Mouse (Mus musculus): ENCODE results near the gene Gpr35.
A peak's percentile ranks its signal among the peaks of the same experiment; 100 is the strongest.
"Not testable (repeated sequence)": the region's sequence is repeated elsewhere in the genome, so short reads cannot be mapped to it uniquely, and the experiment has no call there.

Gene Gpr35

DNA sequence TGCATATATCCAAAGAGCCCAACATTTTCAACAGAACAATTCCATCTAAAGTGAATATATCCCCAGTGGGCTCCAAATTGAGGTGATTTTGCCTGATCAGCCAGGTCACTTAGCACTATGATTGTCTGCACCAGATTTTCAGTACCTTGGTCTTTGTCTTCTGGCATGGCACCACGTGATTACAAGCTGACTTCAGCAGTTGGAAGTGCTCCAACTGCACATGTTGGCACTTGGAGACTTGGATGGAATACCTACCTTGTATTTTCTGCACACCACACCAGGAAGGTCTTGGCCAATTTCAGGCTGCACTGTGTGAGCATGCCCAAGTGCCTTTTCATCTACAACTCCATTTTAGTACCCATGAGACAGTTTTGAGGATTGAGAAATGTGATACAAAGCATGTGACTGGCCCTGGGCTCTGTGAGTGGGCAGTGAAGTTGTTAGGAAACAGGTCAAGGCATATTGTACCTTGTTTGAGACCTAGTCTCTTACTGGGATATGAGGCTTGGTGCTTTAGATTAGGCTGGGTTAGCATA, 20.4 kb upstream of the Gpr35 start:
- DNase-seq (ENCODE audit: low read depth in 1 of 2, low spot score in 2 of 2), result no peak

DNA sequence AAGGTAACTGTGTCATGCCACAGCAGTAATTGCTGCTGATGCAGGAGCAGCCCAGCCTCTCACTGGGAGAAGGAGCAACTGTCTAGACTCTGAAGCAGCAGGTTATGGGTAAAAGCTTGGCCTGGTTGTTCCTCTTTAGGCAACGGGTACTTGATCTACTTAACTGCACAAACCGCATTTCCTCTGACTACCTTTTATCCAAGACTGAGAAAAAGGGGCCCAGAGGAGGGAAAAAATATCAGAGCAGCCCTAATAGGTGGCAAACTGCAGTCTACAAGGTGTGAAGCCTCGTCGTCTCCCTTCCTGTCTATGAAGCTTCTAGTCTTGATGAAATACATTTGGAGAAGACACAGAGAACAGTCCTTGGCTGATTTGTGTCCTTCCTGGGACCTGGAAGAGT, 17.1 kb upstream of the Gpr35 start:
- no peak for DNase-seq (ENCODE audit: low read depth in 1 of 2, low spot score in 2 of 2)

DNA sequence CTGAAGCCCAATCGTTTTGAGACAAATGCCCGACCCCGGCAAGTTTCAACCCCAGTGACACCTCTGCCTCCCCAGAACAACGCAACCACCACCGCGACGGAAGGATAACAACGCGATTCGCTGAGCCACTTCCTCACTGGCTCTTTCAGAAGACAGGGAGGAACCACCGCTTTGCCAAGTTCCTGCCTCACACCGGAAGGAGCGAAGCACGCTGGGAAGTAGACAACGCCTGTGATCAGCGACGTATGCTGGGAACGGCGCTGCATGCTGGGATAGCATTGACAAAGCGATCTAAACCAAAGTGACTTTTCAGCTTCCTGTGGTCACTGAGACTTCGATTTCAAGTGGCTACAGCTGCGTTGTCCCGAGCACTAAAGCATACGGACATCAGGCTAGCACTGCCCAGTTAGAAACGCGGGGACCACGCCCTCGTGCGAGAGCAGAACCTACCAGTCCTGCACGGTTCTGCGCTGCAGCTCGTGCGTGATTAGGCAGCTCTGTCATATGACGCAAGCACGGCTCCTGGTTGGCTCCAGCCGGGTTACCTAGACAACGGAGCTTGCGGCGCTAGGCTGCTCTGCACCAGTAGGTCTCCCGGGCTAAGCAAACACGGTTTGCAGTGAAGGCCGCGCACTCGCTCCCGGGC, 16.4 kb upstream of the Gpr35 start, which contains the start of gene Capn10:
Gene Capn10, plus strand, starts transcription at position 195 of the 646 bp plus-strand sequence.
- peak; percentile 87 to 89 for DNase-seq (ENCODE audit: low read depth in 1 of 2, low spot score in 2 of 2)

DNA sequence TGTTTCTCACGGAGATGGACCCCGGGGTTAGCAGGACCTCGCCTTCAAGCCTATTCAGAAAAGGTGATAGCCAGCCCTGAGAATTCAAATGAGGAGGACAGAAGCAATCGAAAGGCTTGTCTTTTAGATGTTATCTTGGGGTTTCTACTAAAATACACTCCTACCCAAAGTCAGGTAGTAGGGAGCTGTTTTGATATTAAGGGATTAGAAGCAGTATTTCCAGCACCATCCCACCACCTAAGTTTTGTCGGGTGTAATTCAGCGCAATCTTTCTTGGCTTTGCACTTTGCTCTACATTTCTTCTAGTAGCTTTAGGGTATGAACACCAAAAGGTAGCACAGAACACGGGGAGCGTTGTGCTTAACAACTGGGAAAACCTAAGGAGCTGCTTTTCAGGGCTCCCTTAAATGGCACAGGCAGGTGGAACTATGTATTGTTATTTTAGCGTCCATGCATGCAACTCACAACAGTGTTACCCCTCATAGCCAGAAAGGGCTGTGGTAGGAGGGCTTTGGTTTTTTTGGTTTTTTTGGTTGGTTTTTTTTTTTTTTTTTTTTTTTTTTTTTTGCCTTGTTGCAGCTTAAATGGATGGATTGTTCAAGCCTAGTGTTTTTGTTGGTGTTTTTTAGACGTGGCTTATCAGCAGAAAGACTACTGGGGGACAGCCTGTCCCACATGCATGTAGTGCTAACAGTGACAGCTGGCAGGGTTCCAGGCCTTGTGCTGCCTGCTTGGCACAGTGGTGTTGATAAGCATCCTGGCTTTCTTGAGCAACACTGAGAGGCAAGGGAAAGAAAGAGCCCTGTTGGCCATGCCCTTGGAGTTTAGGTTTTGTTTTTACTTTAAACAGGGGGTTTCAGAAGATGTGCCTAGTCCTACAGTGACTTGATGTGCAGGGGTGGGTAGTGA, 15.4 kb upstream of the Gpr35 start:
- DNase-seq (ENCODE audit: low read depth in 1 of 2, low spot score in 2 of 2), result no peak

DNA sequence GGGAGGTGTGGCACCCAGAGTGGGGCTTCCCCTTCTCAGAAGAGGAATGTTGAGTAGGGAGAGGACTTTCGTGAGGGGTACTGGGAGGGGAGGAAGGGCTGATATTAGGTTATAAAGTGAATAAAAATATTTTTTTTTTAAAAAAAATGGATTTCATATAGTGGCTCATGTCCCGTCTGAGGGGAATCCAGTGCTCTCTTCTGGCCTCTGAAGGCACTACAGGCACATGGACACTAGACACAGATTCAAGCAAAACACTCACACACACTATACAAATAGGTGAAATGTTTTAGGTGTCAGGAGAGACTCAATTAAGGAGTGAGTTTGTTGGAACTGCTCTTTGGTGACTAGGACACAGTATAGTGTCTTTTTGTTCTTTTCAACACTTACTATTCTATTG, 14.7 kb upstream of the Gpr35 start:
- no peak for DNase-seq (ENCODE audit: low read depth in 1 of 2, low spot score in 2 of 2)

DNA sequence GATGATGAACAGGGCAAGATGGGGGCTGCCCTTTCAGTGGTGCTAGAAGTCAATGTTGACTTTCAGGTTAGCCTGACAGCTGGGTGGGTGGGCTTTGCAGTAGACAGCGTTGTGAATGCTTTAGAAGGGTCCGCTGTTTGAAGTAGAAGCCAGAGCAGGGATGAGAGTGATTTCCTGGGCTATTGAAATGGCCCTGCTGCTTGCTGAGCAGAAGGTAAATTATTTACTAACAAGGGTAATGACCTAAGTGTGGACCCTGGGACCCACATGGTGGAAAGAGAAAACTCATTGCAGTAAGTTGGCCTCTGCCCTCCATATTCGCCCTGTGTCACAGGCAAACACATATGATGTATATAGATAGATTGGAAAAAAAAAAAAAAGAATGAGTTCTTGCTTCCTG, 14.2 kb upstream of the Gpr35 start:
- no peak for DNase-seq (ENCODE audit: low read depth in 1 of 2, low spot score in 2 of 2)

DNA sequence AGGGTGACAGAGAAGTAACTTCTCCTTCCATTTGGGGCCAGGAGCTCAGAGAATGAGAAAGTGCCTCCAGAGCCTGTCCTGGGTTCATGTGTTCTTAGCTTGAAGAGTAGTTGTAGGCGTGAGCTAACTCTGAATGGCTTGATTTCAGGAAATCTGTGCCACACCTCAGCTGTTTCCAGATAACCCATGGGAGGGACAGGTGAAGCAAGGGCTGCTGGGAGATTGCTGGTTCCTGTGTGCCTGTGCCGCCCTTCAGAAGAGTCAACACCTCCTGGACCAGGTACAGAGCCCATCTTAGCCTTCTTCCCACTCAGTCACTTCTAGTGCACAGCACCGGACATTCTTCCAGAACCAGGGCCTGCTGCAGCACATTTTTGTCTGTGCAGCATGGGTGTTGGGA, 12.9 kb upstream of the Gpr35 start:
- DNase-seq (ENCODE audit: low read depth in 1 of 2, low spot score in 2 of 2), result no peak

DNA sequence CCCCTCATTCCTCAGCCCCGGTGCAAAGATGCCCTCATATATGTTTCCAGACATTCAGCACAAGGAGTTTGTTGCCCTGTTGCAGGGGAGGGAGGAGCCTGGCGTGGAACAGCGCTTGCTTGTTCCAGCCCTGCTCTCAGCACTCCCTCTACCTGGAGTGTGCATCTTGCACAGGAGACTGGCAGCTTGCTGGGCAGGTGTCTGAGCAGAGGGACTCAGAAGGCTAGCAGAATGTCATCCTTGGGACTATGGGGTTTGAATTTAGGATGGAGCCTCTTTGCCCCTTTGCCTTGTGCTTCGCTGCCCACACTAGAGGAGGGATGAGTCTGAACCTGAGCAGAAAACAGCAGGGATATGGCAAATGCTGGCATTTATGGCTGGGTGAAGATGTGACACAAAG, 10.9 kb upstream of the Gpr35 start:
- DNase-seq (ENCODE audit: low read depth in 1 of 2, low spot score in 2 of 2), result no peak

DNA sequence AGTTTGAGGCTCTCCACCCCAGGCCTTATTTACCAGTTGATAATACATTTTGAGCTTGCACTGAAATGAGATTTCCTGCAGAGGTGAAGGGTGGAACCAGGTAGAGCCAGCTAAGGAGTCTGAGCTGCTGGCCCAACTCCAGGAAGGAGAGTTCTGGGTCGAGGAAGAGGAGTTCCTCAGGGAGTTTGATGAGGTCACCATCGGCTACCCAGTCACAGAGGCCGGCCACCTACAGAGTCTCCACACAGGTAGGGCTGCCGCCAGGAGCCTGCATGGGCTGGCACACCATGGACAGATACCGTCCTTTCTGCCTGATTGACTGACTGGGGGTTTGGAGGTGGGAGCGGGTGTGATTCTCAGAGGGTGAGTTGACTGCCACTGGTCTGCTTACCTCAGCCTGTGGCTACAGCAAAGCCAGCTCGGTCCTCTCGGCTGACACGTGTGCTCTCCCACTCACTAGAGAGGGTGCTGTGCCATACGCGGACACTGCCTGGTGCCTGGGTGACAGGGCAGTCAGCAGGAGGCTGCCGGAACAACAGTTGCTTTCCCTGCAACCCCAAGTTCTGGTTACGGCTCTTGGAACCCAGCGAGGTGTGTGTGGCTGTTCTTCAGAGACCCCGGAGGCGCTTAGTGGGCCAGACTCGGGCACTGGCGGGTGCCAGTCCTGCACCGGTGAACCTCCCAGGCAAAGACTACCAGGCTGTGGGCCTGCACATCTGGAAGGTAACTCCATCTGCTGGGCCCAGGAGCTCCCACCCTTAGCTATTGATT, 7.3 kb upstream of the Gpr35 start:
- no peak for DNase-seq (ENCODE audit: low read depth in 1 of 2, low spot score in 2 of 2)

DNA sequence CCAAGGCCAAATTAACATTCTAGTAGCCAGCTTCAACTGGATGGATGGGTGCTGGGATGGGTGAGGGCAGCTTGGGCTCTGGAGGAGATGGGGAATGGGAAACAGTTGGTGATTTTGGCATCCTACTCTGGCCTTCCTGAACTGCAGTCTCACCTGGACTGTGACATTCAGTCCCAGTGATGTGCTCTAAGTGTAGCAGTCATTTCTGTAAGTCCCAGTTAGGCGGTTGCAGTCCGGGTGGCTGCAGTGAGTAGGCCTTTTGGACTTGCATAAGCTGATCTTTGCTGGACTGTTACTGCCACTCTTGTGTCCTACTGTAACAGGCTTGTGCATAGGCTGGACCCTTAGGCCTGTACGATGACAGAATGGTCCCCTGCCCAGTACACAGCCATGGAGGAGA, 2.7 kb upstream of the Gpr35 start:
- no peak for DNase-seq (ENCODE audit: low read depth in 1 of 2, low spot score in 2 of 2)

DNA sequence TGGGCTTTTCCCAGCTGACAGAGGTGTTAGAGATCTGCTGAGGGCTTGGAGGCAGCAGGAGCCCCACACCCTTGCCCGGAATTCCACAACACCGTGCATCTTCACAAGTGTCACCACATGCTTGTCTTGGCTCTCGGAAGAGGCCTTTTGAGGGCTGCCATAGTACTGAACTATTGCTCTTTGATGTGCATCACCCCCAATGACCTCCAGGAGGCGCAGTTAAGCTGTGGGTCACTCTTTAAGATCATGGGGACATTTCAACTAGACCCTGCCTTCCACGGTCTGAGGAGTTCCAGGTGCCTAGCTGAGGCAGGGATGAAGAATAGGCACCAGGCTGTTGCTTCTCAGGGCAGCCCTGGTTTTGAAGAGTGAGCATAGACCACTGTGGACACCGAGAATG, 1.2 kb upstream of the Gpr35 start:
- no peak for DNase-seq (ENCODE audit: low read depth in 1 of 2, low spot score in 2 of 2)

DNA sequence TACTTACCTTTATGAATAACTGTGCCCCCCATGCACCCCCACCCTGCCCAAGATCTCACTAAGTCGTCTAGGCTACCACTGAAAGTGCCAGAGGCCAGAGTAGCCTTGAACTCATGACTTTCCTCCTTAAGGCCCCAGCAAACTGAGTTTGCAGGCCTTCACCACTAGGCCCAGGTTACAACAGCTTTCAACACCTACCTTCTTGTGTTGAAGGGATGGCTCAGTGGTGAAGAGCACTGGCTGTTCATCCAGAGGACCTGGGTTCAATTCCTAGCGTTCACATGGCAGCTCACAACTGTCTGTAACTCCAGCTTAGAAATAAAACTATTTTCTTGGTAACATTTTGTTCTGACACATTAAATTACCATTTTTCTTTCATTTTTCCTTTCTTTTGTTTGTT, 3.0 kb downstream of the Gpr35 start:
- DNase-seq (ENCODE audit: low read depth in 1 of 2, low spot score in 2 of 2), result no peak

DNA sequence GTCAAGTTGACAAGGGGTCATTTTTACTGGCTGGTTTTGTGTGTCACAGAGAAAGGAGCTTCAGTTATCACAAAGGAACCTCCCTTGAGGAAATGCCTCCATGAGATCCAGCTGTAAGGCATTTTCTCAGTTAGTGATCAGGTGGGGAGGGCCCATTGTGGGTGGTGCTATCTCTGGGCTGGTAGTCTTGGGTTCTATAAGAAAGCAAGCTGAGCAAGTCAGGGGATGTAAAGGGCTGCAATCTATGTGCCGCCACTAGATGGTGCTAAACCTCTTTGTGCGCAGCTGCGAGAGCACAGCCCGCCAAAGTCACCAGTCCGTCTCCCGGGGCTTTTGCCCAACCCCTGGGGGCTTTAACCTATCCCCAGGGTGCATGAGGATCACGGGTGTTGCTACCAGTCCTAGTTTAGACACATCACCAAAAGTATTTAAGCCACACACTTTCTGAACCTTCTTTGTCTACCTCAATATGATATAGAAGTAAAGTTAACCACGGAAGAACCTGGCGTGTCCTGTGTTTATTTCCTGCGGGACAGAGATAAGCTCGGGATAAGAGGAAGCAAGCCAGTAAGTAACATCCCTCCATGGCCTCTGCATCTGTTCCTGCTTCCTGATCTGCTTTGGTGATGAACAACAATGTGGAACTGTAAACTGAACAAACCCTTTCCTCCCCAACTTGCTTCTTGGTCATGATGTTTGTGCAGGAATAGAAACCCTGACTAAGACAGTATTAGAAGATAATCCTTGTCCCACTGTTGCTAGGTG, 6.1 kb downstream of the Gpr35 start:
- DNase-seq (ENCODE audit: low read depth in 1 of 2, low spot score in 2 of 2), result peak in 1 of 2 experiments; percentile 52

DNA sequence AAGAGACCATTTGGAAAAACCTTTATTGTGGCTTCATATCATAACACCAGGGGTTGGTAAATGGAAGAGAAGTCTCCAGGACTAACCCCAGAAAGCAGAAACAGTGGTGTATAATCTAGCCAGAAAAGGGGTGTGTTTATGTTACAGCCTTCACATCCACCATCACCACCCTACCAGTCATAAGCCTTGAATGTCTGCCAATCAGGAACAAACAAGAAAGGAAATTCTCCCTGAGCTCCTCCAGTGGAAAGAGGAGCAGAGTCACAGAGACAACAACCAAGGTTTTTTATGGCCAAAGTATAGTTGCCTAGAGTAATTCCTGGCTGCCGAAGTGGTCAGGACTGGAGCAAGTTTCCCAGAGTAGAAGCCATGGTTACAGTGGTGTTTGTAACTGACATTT, 8.3 kb downstream of the Gpr35 start:
- no peak for DNase-seq (ENCODE audit: low read depth in 1 of 2, low spot score in 2 of 2)

DNA sequence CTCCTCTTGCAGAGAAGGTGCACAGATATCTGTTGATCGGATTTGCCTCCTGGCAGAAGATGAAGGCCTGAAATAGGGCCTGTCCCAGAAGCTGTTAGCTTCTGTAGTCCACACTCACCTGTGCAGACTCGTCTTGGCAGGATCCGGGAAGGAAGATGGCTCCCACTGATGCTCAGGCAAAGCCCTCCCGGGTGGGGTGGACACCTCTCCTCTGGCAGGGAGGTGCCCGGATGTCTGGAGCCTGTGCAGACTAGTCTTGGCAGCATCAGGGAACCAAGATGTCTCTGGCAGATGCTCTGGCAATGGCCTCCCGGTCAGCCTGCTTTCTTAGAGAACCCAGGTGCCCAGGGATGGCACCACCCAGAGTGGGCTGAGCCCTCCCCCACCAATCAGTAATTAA, 20.1 kb downstream of the Gpr35 start:
- DNase-seq (ENCODE audit: low read depth in 1 of 2, low spot score in 2 of 2), result not testable (repeated sequence)

DNA sequence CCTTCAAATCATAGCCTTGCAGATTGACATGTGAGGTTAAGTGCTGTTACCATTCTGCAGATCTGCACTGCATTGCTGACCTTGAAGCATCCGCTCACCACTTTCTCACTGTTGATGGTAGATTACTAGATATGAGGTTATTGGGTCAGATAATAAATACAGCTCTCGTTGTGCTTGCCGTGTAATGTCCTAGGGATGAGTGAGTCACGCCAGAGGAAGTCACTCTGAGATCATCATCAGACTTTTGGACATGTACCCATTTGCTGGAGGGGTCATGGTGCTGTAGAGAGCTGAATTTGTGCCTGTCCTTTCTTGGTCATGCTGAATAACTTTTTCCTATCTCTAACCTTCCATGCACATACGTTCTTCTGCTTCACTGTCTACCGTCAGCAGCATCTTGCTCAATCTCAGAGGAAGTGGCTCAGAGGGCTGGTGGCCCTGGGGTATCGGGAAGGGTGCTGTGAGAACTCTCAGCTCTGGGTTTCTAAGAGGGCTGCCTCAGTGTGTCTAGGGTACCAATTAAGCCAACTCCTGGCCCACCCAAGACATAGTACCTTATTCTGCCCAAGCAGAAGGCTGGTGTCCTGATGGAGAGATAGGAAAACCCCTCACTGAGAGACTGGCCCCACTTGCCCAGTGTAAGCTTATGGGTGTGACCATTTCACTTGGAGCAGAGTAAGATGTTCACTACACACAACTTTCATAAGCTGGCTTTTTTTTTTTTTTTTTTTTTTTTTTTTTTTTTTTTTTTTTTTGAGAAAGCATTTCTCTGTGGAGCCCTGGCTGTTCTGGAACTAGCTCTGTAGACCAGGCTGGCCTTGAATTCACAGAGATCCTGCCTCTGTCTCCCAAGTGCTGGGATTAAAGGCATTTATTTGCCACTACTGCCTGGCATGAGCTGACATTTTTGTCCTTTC, 21.5 kb downstream of the Gpr35 start:
- DNase-seq (ENCODE audit: low read depth in 1 of 2, low spot score in 2 of 2), result peak in 1 of 2 experiments; percentile 68

DNA sequence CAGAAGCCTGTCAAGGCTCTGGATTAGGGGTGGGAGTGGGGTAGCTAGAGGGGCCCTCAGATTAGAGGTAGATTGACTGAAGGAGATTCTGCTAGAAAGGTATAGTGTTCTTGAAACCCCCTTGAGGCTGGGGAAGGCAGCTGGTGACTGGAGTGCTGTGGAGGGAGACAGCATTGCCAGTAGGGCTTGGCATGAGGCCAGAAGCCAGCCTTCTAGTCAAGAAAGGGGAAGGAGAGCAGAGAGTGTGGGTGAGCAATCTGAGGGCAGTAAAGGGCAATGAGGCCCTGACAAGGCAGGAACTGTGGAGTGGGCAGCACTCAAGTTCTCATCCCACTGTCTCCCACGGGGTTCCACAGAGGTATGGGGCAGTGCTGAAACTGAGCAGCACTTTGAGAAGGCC, 22.2 kb downstream of the Gpr35 start:
- peak; percentile 73 to 75 for DNase-seq (ENCODE audit: low read depth in 1 of 2, low spot score in 2 of 2)

DNA sequence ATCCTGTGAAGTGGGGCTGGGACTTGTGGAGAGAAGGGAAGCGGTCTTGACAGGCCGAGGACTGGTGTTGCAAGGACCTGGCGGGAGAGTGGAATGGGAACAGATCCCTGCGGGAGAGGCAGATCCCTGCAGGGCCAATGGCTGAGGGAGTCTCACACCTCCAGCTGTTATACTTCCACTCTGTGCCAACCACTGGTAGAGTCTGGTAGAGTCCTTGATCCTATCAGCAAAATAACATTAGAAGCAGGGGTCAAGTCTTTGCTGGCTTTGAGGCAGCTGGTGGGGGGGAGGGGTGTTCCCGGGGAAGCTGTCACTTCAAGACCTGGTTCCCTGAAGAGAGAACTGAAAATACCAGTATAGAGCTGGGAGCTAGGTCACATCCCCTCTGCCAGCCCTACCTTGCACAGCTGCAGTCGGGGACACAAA, 25.5 kb downstream of the Gpr35 start:
- DNase-seq (ENCODE audit: low read depth in 1 of 2, low spot score in 2 of 2), result no peak

DNA sequence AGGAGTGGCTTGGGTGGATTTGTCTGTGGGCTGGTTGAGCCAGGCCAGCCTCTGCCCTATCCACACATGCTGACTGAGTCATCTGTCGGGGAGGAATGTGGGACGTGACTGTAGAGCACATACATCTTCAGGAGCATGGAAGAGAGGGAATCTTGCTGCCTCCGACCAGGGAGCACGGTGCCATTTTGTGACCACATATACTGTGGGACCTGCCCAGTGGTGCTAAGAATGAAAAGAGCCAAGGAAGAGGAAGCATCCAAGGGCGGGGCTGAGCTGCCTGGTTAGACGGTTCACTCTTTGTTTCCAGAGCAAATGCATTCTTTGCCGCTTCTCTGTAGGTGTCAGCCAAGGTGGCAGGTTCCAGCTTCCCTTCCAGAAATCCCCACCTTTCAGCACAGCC, 28.0 kb downstream of the Gpr35 start:
- DNase-seq (ENCODE audit: low read depth in 1 of 2, low spot score in 2 of 2), result peak in 1 of 2 experiments; percentile 33

All from monocyte, adult 2 months (primary cell).